Mouse (Mus musculus) thymus, adult 2 months (tissue): ENCODE measurements around the gene Erap1. TPM values are rescaled to one million over a fixed set of nuclear protein-coding genes. Genes with fewer than 3 reads are reported as not detected.

ENCODE experiments used
- DNase-seq: peaks from one replicate; pipeline ENCODE4 v3.0.0; 2021
- H3K27ac ChIP-seq: fragments of 200-500 bp; 2 replicates; pipeline ENCODE4 v1.5.1; 2012; ENCODE audit warnings: low read length, control low read depth; ENCODE audit not compliant: control insufficient read depth, insufficient read depth
- H3K27me3 ChIP-seq: fragments of 200-500 bp; 2 replicates; pipeline ENCODE4 v1.6.1; 2012; ENCODE audit warnings: mild to moderate bottlenecking, low read length, moderate library complexity, mixed read lengths; ENCODE audit not compliant: control insufficient read depth, insufficient read depth
- H3K36me3 ChIP-seq: fragments of 200-500 bp; 2 replicates; pipeline ENCODE4 v1.6.1; 2012; ENCODE audit warnings: mild to moderate bottlenecking, low read length, moderate library complexity; ENCODE audit not compliant: control insufficient read depth, insufficient read depth
- H3K4me1 ChIP-seq: fragments of 200-500 bp; replicated peaks from 2 replicates; pipeline ENCODE4 v1.6.1; 2012; ENCODE audit warnings: low read length; ENCODE audit not compliant: control insufficient read depth, insufficient read depth
- H3K4me3 ChIP-seq: fragments of 200-500 bp; 2 replicates; pipeline ENCODE4 v1.5.1; 2012; ENCODE audit warnings: mild to moderate bottlenecking, low read length, control low read depth, moderate library complexity; ENCODE audit not compliant: control insufficient read depth, insufficient read depth
- CTCF ChIP-seq: fragments of 200-500 bp; IDR thresholded peaks from 2 replicates; pipeline ENCODE4 v1.5.1; 2012; ENCODE audit warnings: mild to moderate bottlenecking, control low read depth, low read length, moderate library complexity, borderline replicate concordance; ENCODE audit not compliant: control insufficient read depth, poor library complexity, insufficient read depth; ENCODE audit errors: extremely low read depth
- POLR2A ChIP-seq: fragments of 200-500 bp; IDR thresholded peaks from 2 replicates; pipeline ENCODE4 v1.6.1; 2012; ENCODE audit warnings: mild to moderate bottlenecking, low read length, control low read depth, moderate library complexity; ENCODE audit not compliant: control insufficient read depth, poor library complexity, insufficient read depth; ENCODE audit errors: extremely low read depth
- WGBS: fragments of 180-500 bp; shearing (Covaris S2); methylation state at CpG from one replicate; pipeline ENCODE4 v1.1.7; 2018; 5-methylcytosine and 5-hydroxymethylcytosine counted together
- polyA plus RNA-seq: library from polyadenylated mRNA; depleted of rRNA; stranded (reverse); fragments of >200 nt; gene quantifications from 2 replicates; pipeline ENCODE4 v1.2.3, GENCODE M21; 2012; rRNA removed

Erap1 gene
- polyA plus RNA-seq, 1 experiment = 29.3 TPM

DNA sequence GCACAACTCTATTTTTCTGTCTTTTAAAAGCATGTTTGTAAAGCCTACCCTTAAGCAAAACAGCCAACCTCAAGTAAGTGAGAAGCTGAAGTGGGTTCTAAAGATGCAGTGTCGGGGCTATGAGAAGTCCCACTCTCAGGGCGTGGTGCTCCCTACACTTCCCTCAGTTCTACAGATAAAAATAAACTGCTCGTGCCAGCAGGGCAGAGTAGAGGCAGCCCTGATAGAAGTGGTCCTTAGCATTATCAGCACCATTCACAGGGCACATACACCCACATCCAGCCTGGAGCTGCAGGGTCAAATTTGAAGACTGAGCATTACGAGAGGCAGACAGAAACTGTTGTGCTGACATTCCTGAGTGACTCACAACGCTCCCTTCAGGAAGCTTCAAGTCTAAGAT, 96.5 kb downstream of the Erap1 start:
- no peak overlapping the region for H3K4me3 ChIP-seq
- no peak overlapping the region for H3K27ac ChIP-seq
- TF ChIP-seq CTCF = no peak
- no peak for TF ChIP-seq POLR2A
- H3K4me1 ChIP-seq = no peaks in the 10 kb centered on the region
- no peaks in the 10 kb centered on the region for H3K27me3 ChIP-seq
- DNase-seq = no peak
- 97% methylated on average over 5 of the region's 5 CpGs for WGBS
- H3K36me3 ChIP-seq = peaks cover 63% of the 10 kb centered on the region

DNA sequence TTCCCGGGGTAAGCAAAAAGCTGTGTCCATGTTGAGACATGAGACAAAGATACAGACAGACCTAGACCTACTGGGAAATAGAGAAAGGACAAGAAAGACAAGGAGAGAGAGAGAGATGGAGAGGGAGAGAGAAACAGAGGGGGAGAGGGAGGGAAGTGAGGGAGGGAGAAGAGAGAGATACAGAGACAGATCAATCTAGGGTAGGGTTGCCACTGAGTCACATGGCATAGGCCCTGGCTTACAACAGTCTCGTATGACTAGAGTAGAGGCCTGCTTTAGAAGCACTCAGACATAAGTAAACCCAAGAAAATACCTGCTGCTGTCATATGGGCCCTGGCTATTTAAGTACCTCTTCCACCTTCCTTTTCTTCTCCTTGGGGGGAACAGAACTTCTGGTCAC, 97.0 kb downstream of the Erap1 start:
- peaks cover 67% of the 10 kb centered on the region for H3K36me3 ChIP-seq
- 97% methylated on average over 2 of the region's 2 CpGs for WGBS
- no peak overlapping the region for H3K27ac ChIP-seq
- no peak overlapping the region for H3K4me3 ChIP-seq
- H3K4me1 ChIP-seq = no peaks in the 10 kb centered on the region
- no peaks in the 10 kb centered on the region for H3K27me3 ChIP-seq
- no peak for TF ChIP-seq POLR2A
- TF ChIP-seq CTCF = no peak
- no peak for DNase-seq

Other genes with a start within 250 kb of the Erap1 start
- 0.19 and 0.23 TPM in 2 replicates for gene Zfp72, start 248.7 kb upstream of the Erap1 start, polyA plus RNA-seq
- 23.3 and 32.4 TPM in 2 replicates for gene Ftl1-ps1, start 239.9 kb upstream of the Erap1 start, polyA plus RNA-seq
- 0.98 and 1.1 TPM in 2 replicates for gene Zfp825, start 145.6 kb upstream of the Erap1 start, polyA plus RNA-seq
- 10.7 and 12.3 TPM in 2 replicates for gene Cast, start 169.2 kb downstream of the Erap1 start, polyA plus RNA-seq